Mouse (Mus musculus): ENCODE results near the gene Ecel1. TPM values are rescaled to one million over a fixed set of nuclear protein-coding genes. Genes with fewer than 3 reads are reported as not detected.

Ecel1 gene
- polyA plus RNA-seq, 1 experiment from 2014 or later, result 0.17 TPM

GRCm38 (mm10) chr1:87174006-87174955 is 18.0 kb upstream of the Ecel1 start:
- ATAC-seq (peak; percentile 60), DNase-seq (ENCODE audit: low spot score) (peak; percentile 72)
- Histone ChIP-seq H3K27me3 (replicated peaks; ENCODE audit: insufficient read depth, low read length) (peaks cover 13% of the 10 kb centered on the region), H3K36me3 (ENCODE audit: insufficient read depth, low read length) (no peaks in the 10 kb centered on the region), H3K9ac (replicated peaks; ENCODE audit: low read depth) (no peak overlapping the region), H3K27ac (ENCODE audit: low read length) (no peak overlapping the region), H3K9me3 (ENCODE audit: low read length) (no peaks in the 10 kb centered on the region), H3K4me2 (replicated peaks; ENCODE audit: low read depth, low read length) (no peak overlapping the region), H3K4me3 (ENCODE audit: low read depth, low read length) (no peak overlapping the region), H3K4me1 (ENCODE audit: insufficient read depth, low read depth, low read length) (no peaks in the 10 kb centered on the region)
- TF ChIP-seq CTCF (IDR thresholded peaks at IDR 0.05) (peak; percentile 80), EP300 (IDR thresholded peaks at IDR 0.05) (no peak)
- 25% methylated on average over 28 of the region's 28 CpGs for WGBS

GRCm38 (mm10) chr1:87172316-87172715 is 16.0 kb upstream of the Ecel1 start:
- TF ChIP-seq CTCF (IDR thresholded peaks at IDR 0.05) (no peak), EP300 (IDR thresholded peaks at IDR 0.05) (no peak)
- no peak for DNase-seq (ENCODE audit: low spot score)
- Histone ChIP-seq H3K4me1 (ENCODE audit: insufficient read depth, low read depth, low read length) (no peaks in the 10 kb centered on the region), H3K4me3 (ENCODE audit: low read depth, low read length) (no peak overlapping the region), H3K9me3 (ENCODE audit: low read length) (no peaks in the 10 kb centered on the region), H3K4me2 (replicated peaks; ENCODE audit: low read depth, low read length) (no peak overlapping the region), H3K36me3 (ENCODE audit: insufficient read depth, low read length) (no peaks in the 10 kb centered on the region), H3K27ac (ENCODE audit: low read length) (no peak overlapping the region), H3K27me3 (replicated peaks; ENCODE audit: insufficient read depth, low read length) (peaks cover 13% of the 10 kb centered on the region), H3K9ac (replicated peaks; ENCODE audit: low read depth) (no peak overlapping the region)
- ATAC-seq, result no peak
- WGBS, result 41% methylated on average over 9 of the region's 9 CpGs

DNA sequence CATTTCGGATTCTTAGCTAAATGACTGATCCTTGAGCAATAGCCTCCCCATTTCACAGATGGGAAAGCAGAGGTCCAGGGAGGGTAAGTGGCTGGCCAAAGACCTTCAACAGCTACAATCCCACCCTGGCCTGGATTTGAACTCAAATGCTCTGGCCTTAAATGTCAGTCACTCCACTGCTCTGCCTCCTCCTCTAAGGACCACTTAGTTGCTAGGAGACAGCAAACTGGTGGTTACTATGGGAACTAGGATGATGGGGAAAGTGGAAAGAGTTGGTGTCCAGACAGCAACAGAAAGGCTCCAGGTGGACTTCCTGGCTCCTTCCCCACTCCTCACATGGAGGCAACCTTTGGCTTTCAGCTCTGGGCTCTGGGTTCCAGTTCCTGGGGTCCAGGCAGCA is 15.0 kb upstream of the Ecel1 start:
- Histone ChIP-seq H3K4me2 (replicated peaks; ENCODE audit: low read depth, low read length) (no peak overlapping the region), H3K9me3 (ENCODE audit: low read length) (no peaks in the 10 kb centered on the region), H3K4me3 (ENCODE audit: low read depth, low read length) (no peak overlapping the region), H3K4me1 (ENCODE audit: insufficient read depth, low read depth, low read length) (no peaks in the 10 kb centered on the region), H3K36me3 (ENCODE audit: insufficient read depth, low read length) (no peaks in the 10 kb centered on the region), H3K9ac (replicated peaks; ENCODE audit: low read depth) (no peak overlapping the region), H3K27ac (ENCODE audit: low read length) (no peak overlapping the region), H3K27me3 (replicated peaks; ENCODE audit: insufficient read depth, low read length) (peaks cover 13% of the 10 kb centered on the region)
- ATAC-seq (no peak), DNase-seq (ENCODE audit: low spot score) (no peak)
- 76% methylated on average over 1 of the region's 1 CpGs for WGBS
- TF ChIP-seq EP300 (IDR thresholded peaks at IDR 0.05), result no peak
- no peak for TF ChIP-seq CTCF (IDR thresholded peaks at IDR 0.05)

- H3K27me3 ChIP-seq (replicated peaks; ENCODE audit: insufficient read depth, low read length), result peaks cover 13% of the 10 kb centered on the region
- H3K9ac ChIP-seq (replicated peaks; ENCODE audit: low read depth), result no peak overlapping the region
- no peaks in the 10 kb centered on the region for H3K4me1 ChIP-seq (ENCODE audit: insufficient read depth, low read depth, low read length)
- no peak for DNase-seq (ENCODE audit: low spot score)
- no peak for TF ChIP-seq EP300 (IDR thresholded peaks at IDR 0.05)
- no peak for TF ChIP-seq CTCF (IDR thresholded peaks at IDR 0.05)
- H3K4me3 ChIP-seq (ENCODE audit: low read depth, low read length), result no peak overlapping the region
- WGBS, result 10% methylated on average over 18 of the region's 19 CpGs
- ATAC-seq, result no peak
- no peak overlapping the region for H3K27ac ChIP-seq (ENCODE audit: low read length)
- no peak overlapping the region for H3K4me2 ChIP-seq (replicated peaks; ENCODE audit: low read depth, low read length)
- no peaks in the 10 kb centered on the region for H3K36me3 ChIP-seq (ENCODE audit: insufficient read depth, low read length)
- H3K9me3 ChIP-seq (ENCODE audit: low read length), result no peaks in the 10 kb centered on the region
Measured at GRCm38 (mm10) chr1:87170458-87170857, 14.1 kb upstream of the Ecel1 start.

DNA sequence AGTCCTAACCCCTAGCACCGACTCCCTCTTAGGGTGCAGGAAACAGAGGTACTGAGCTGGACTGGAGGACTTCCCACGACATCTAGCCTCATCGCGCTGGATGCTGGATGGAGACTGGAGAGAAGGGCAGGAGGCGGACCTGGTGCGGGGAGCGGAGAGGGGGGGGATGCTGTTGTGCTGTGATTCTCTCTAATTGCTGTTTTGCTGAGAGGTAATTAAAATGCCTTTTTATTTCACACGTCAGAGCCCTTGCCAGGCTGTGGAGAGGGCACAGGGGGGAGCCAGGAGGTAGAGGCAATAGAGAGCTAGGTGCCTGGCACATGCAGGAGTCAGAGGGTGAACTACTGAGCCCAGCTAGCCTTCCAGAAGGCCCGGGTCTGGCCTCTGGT is 8.5 kb upstream of the Ecel1 start:
- H3K4me1 ChIP-seq (ENCODE audit: insufficient read depth, low read depth, low read length), result no peaks in the 10 kb centered on the region
- H3K4me2 ChIP-seq (replicated peaks; ENCODE audit: low read depth, low read length), result no peak overlapping the region
- H3K27ac ChIP-seq (ENCODE audit: low read length), result no peak overlapping the region
- H3K27me3 ChIP-seq (replicated peaks; ENCODE audit: insufficient read depth, low read length), result peaks cover 2% of the 10 kb centered on the region
- TF ChIP-seq CTCF (IDR thresholded peaks at IDR 0.05) (no peak), EP300 (IDR thresholded peaks at IDR 0.05) (no peak)
- DNase-seq (ENCODE audit: low spot score) (no peak), ATAC-seq (no peak)
- WGBS, result 41% methylated on average over 9 of the region's 9 CpGs
- H3K9ac ChIP-seq (replicated peaks; ENCODE audit: low read depth), result no peak overlapping the region
- H3K4me3 ChIP-seq (ENCODE audit: low read depth, low read length), result no peak overlapping the region
- H3K36me3 ChIP-seq (ENCODE audit: insufficient read depth, low read length), result no peaks in the 10 kb centered on the region
- no peaks in the 10 kb centered on the region for H3K9me3 ChIP-seq (ENCODE audit: low read length)

- DNase-seq (ENCODE audit: low spot score), result no peak
- Histone ChIP-seq H3K4me2 (replicated peaks; ENCODE audit: low read depth, low read length) (no peak overlapping the region), H3K4me1 (ENCODE audit: insufficient read depth, low read depth, low read length) (no peaks in the 10 kb centered on the region), H3K4me3 (ENCODE audit: low read depth, low read length) (no peak overlapping the region), H3K9me3 (ENCODE audit: low read length) (no peaks in the 10 kb centered on the region), H3K9ac (replicated peaks; ENCODE audit: low read depth) (no peak overlapping the region), H3K27me3 (replicated peaks; ENCODE audit: insufficient read depth, low read length) (no peaks in the 10 kb centered on the region), H3K36me3 (ENCODE audit: insufficient read depth, low read length) (no peaks in the 10 kb centered on the region), H3K27ac (ENCODE audit: low read length) (no peak overlapping the region)
- 28% methylated on average over 10 of the region's 11 CpGs for WGBS
- ATAC-seq, result no peak
- TF ChIP-seq CTCF (IDR thresholded peaks at IDR 0.05) (no peak), EP300 (IDR thresholded peaks at IDR 0.05) (no peak)
Measured at GRCm38 (mm10) chr1:87164164-87164795, 8.0 kb upstream of the Ecel1 start.
